Mouse (Mus musculus) gastrocnemius, adult 8-10 months (tissue): ENCODE data around the gene Nkiras2. TPM values are rescaled to one million over a fixed set of nuclear protein-coding genes. Genes with fewer than 3 reads are reported as not detected.
"Not testable (repeated sequence)": the region's sequence is repeated elsewhere in the genome, so short reads cannot be mapped to it uniquely, and the experiment has no call there.

Source experiments
- DNase-seq, 2 experiments: peaks; one replicate each; pipeline ENCODE4 v3.0.0; 2022; ENCODE audit warnings: low spot score in 2 of 2
- total RNA-seq, 4 experiments: library from RNA; stranded (reverse); gene quantifications; 2 replicates each; pipeline ENCODE4 v1.2.4; 2022

Gene Nkiras2
- total RNA-seq, 4 experiments from 2014 or later = 18.1 to 18.9 (median 18.6) TPM

- no peak for DNase-seq
Measured at GRCm38 (mm10) chr11:100628056-100628455, 9.0 kb downstream of the Nkiras2 start.

GRCm38 (mm10) chr11:100628862-100629352 is 9.9 kb downstream of the Nkiras2 start:
- DNase-seq = no peak

- DNase-seq = no peak
Measured at GRCm38 (mm10) chr11:100634530-100634929, 15.5 kb downstream of the Nkiras2 start.

GRCm38 (mm10) chr11:100640159-100640906 is 21.3 kb downstream of the Nkiras2 start:
- no peak for DNase-seq

- DNase-seq = no peak
Measured at GRCm38 (mm10) chr11:100643612-100644575, 24.9 kb downstream of the Nkiras2 start.

GRCm38 (mm10) chr11:100646265-100646664 is 27.2 kb downstream of the Nkiras2 start:
- DNase-seq = no peak

- no peak for DNase-seq
Measured at GRCm38 (mm10) chr11:100648405-100648804, 29.4 kb downstream of the Nkiras2 start.

GRCm38 (mm10) chr11:100651205-100651604 is 32.2 kb downstream of the Nkiras2 start:
- no peak for DNase-seq

- DNase-seq = no peak
Measured at GRCm38 (mm10) chr11:100651748-100652147, 32.7 kb downstream of the Nkiras2 start.

GRCm38 (mm10) chr11:100655589-100655988 is 36.5 kb downstream of the Nkiras2 start:
- DNase-seq = not testable (repeated sequence)

- DNase-seq = no peak
Measured at GRCm38 (mm10) chr11:100656458-100656857, 37.4 kb downstream of the Nkiras2 start.

- no peak for DNase-seq
Measured at GRCm38 (mm10) chr11:100659806-100660205, 40.8 kb downstream of the Nkiras2 start.

GRCm38 (mm10) chr11:100671049-100671448 is 52.0 kb downstream of the Nkiras2 start:
- DNase-seq = no peak

GRCm38 (mm10) chr11:100671956-100672355 is 52.9 kb downstream of the Nkiras2 start:
- DNase-seq = no peak

- peak; percentile 48 to 54 for DNase-seq
Measured at GRCm38 (mm10) chr11:100673169-100673568, 54.1 kb downstream of the Nkiras2 start.

Other genes starting within 250 kb of the Nkiras2 start
- 10 to 100 TPM; 52.8 to 86.6 (median 56.6) TPM for gene Jup, start 221.5 kb upstream of the Nkiras2 start, total RNA-seq
- 1 to 10 TPM; 1.5 to 3.5 (median 2.3) TPM for gene P3h4, start 204.4 kb upstream of the Nkiras2 start, total RNA-seq
- 1 to 10 TPM; 1.1 to 3.3 (median 2.9) TPM for gene Fkbp10, start 203.5 kb upstream of the Nkiras2 start, total RNA-seq
- 1 to 10 TPM; 6.2 to 8.4 (median 7.7) TPM for gene Nt5c3b, start 177.4 kb upstream of the Nkiras2 start, total RNA-seq
- under 1 TPM; 0.13 to 0.39 (median 0.33) TPM for gene Klhl10, start 177.3 kb upstream of the Nkiras2 start, total RNA-seq
- gene Klhl11, start 146.5 kb upstream of the Nkiras2 start, total RNA-seq = 1 to 10 TPM; 2.6 to 4.1 (median 3.0) TPM
- 1 to 10 TPM; 6.9 to 8.5 (median 8.0) TPM for gene Acly, start 91.2 kb upstream of the Nkiras2 start, total RNA-seq
- gene Ttc25, start 73.6 kb upstream of the Nkiras2 start, total RNA-seq = under 1 TPM; 0.09 to 0.51 (median 0.24) TPM
- gene Cnp, start 44.3 kb upstream of the Nkiras2 start, total RNA-seq = 1 to 10 TPM; 2.3 to 5.5 (median 4.2) TPM
- 100 to 1,000 TPM in 2 of 4 experiments, 10 to 100 TPM in 2; 79.4 to 106 (median 95.5) TPM for gene Dnajc7, start 924 bp downstream of the Nkiras2 start, total RNA-seq
- gene Zfp385c, start 73.2 kb downstream of the Nkiras2 start, total RNA-seq = under 1 TPM in 2 of 4 experiments, not detected in 2; 0.11 to 0.58 TPM
- under 1 TPM; 0.27 to 0.70 (median 0.28) TPM for gene Dhx58, start 85.0 kb downstream of the Nkiras2 start, total RNA-seq
- 10 to 100 TPM in 2 of 4 experiments, 1 to 10 TPM in 2; 9.0 to 11.1 (median 10.1) TPM for gene Kat2a, start 93.2 kb downstream of the Nkiras2 start, total RNA-seq
- gene Hspb9, start 94.6 kb downstream of the Nkiras2 start, total RNA-seq = not detected
- 10 to 100 TPM; 41.4 to 50.9 (median 42.2) TPM for gene Rab5c, start 119.0 kb downstream of the Nkiras2 start, total RNA-seq
- not detected for gene Kcnh4, start 140.7 kb downstream of the Nkiras2 start, total RNA-seq
- not detected for gene Hcrt, start 143.7 kb downstream of the Nkiras2 start, total RNA-seq
- 1 to 10 TPM; 4.3 to 8.2 (median 5.7) TPM for gene Ghdc, start 151.7 kb downstream of the Nkiras2 start, total RNA-seq
- 100 to 1,000 TPM; 136 to 186 (median 155) TPM for gene Stat5b, start 231.5 kb downstream of the Nkiras2 start, total RNA-seq
- gene Stat5a, start 240.1 kb downstream of the Nkiras2 start, total RNA-seq = 10 to 100 TPM; 10.9 to 16.8 (median 11.0) TPM